Mouse (Mus musculus) hindbrain, embryonic 15.5 days (tissue): ENCODE results near the gene D1Pas1. TPM values are rescaled to one million over a fixed set of nuclear protein-coding genes. Genes with fewer than 3 reads are reported as not detected.
A peak's percentile ranks its signal among the peaks of the same experiment; 100 is the strongest.

Source experiments
- ATAC-seq: fragments of 200-750 bp; cut with Nextera tagmentation; 2 replicates; pipeline ENCODE4 v1.8.0; 2017; ENCODE audit warnings: low read depth, moderate number of reproducible peaks, moderate TSS enrichment; ENCODE audit not compliant: low FRiP score
- H3K27ac ChIP-seq: fragments of 300-500 bp; sonication (generic); replicated peaks from 2 replicates; pipeline ENCODE4 v1.5.1; 2015; ENCODE audit warnings: mild to moderate bottlenecking, inconsistent platforms
- H3K27me3 ChIP-seq: fragments of 300-500 bp; sonication (generic); 2 replicates; pipeline ENCODE4 v1.6.1; 2015; ENCODE audit warnings: control low read depth, inconsistent platforms
- H3K36me3 ChIP-seq: fragments of 300-500 bp; sonication (generic); 2 replicates; pipeline ENCODE4 v1.6.1; 2015; ENCODE audit warnings: control low read depth, inconsistent platforms
- H3K4me1 ChIP-seq: fragments of 300-500 bp; sonication (generic); replicated peaks from 2 replicates; pipeline ENCODE4 v1.6.1; 2015; ENCODE audit warnings: control low read depth, inconsistent platforms
- H3K4me2 ChIP-seq: fragments of 300-500 bp; sonication (generic); 2 replicates; pipeline ENCODE4 v1.6.1; 2015; ENCODE audit warnings: moderate library complexity, mild to moderate bottlenecking, inconsistent platforms
- H3K4me3 ChIP-seq: fragments of 300-500 bp; sonication (generic); 2 replicates; pipeline ENCODE4 v1.5.1; 2015; ENCODE audit warnings: mild to moderate bottlenecking, inconsistent platforms
- H3K9ac ChIP-seq: fragments of 300-500 bp; sonication (generic); 2 replicates; pipeline ENCODE4 v1.6.1; 2015; ENCODE audit warnings: inconsistent platforms
- H3K9me3 ChIP-seq: fragments of 300-500 bp; sonication (generic); 2 replicates; pipeline ENCODE4 v1.6.1; 2016; ENCODE audit warnings: control low read depth, inconsistent platforms
- WGBS: fragments of 180-500 bp; shearing (Covaris S2); methylation state at CpG from one replicate; pipeline ENCODE4 v1.1.7; 2015; 5-methylcytosine and 5-hydroxymethylcytosine counted together
- polyA plus RNA-seq: library from polyadenylated mRNA; unstranded; fragments of >200 nt; fragmentation: Nextera tagmentation; extraction: Ambion mirVana; gene quantifications from 2 replicates; pipeline ENCODE4 v1.2.1, GENCODE M21; 2015

Gene D1Pas1
- polyA plus RNA-seq, 1 experiment from 2014 or later, result 0.05 TPM

DNA sequence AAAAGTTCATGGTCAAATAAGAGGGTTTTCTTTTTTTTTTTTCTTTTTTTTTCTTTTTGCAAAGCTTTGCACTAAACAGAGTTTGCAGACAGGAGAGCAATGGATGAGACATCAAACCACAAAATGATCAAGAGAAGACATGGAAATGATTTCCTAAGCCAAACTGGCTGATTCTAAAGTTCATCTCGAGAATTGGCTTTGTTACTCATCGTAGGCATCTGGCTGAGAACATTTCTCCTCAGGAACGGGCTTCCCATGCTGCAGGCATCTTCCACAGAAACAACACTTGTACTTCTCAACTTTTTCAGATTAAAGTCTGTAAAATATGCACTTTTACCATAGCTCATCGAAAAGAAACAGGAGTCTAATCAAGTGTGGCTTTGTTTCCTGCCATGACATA is 21.6 kb downstream of the D1Pas1 start:
- Histone ChIP-seq H3K4me1 (peaks cover 7% of the 10 kb centered on the region; the same call in 1 of the 2 replicates), H3K4me3 (no peak overlapping the region), H3K36me3 (no peaks in the 10 kb centered on the region), H3K4me2 (no peak overlapping the region), H3K9me3 (no peaks in the 10 kb centered on the region; the same call in 1 of the 2 replicates), H3K9ac (no peak overlapping the region), H3K27ac (no peak overlapping the region), H3K27me3 (no peaks in the 10 kb centered on the region; the same call in 1 of the 2 replicates)
- 80% methylated on average over 4 of the region's 4 CpGs for WGBS
- no peak for ATAC-seq

DNA sequence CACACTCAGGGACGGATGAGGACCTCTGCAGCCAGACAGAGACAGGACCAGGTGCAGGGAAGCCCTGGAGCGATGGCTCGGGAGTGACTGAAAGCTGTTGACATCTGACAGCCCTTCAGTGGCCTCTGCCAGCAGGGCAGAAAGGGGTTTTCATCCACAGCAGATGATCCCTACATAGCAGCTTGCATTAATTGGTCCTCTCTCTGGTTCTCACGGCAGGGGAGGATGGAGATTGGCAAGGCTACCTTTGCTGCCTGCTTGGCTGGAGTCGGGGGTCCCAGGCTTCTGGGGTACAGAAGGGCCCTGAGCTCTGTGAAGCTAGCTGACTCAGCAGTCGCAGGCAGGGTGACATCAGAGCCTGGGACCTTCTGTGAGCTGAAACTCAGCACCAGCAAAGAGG is 24.3 kb downstream of the D1Pas1 start:
- 48% methylated on average over 6 of the region's 6 CpGs for WGBS
- no peaks in the 10 kb centered on the region; the same call in 1 of the 2 replicates for H3K27me3 ChIP-seq
- ATAC-seq, result no peak
- H3K36me3 ChIP-seq, result no peaks in the 10 kb centered on the region
- no peak overlapping the region for H3K27ac ChIP-seq
- no peak overlapping the region for H3K4me3 ChIP-seq
- H3K9ac ChIP-seq, result no peak overlapping the region
- peaks cover 7% of the 10 kb centered on the region; the same call in 1 of the 2 replicates for H3K4me1 ChIP-seq
- no peak overlapping the region for H3K4me2 ChIP-seq
- H3K9me3 ChIP-seq, result no peaks in the 10 kb centered on the region; the same call in 1 of the 2 replicates

DNA sequence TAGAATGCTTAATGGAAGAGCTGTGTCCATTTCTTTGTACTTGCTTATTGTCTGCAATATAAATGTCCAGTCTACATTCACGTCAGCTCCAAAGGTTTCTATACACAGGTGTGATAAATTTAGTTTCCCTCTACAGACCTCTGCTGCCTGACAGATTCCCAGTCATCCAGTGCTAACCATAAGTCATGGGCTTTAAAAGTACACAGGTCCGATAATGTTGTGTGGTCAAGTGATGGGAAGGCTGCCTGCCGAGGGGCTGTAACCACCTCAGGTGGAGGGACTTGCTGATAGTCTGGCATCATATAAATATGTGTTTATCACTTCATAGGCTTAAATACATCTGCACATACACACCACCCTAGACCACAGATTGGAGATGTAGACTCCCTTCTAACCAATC is 24.9 kb downstream of the D1Pas1 start:
- no peak overlapping the region for H3K27ac ChIP-seq
- no peak overlapping the region for H3K4me3 ChIP-seq
- no peak overlapping the region for H3K9ac ChIP-seq
- H3K27me3 ChIP-seq, result no peaks in the 10 kb centered on the region; the same call in 1 of the 2 replicates
- peaks cover 7% of the 10 kb centered on the region; the same call in 1 of the 2 replicates for H3K4me1 ChIP-seq
- no peak overlapping the region for H3K4me2 ChIP-seq
- no peaks in the 10 kb centered on the region; the same call in 1 of the 2 replicates for H3K9me3 ChIP-seq
- ATAC-seq, result no peak
- no peaks in the 10 kb centered on the region for H3K36me3 ChIP-seq
- 90% methylated on average over 3 of the region's 3 CpGs for WGBS

DNA sequence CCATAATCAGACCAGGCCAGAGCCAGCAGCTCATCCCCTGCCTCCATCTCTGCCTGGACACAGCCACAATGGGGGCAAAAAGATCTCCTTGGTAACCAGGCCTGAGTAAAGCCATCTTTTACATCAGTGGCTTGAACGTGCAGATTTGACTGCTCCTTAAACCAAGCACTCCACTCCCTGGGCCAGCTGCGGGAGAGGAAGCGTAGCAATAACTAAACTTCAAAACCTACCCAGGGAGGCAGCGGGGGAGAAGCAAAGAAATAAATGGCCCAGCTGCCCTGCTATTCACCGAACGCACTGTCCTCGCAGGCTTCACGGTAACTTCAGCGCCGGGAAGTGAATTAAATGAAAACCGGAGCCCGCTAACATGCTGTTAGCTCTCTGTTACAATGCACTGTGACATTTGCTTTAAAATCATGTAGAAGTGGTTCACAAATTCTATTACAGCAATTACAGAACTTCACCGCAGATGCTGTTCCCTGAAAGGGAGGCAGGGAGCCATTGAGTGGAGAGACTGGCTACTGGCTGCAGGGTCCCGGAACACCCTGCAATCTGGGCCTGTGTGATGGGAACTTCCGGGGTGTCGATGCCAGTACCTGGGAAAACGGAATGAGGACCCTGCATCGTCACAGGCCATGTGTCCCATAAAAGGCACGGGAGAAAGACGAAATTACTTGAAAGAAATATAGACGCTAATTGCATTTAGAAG is 30.5 kb downstream of the D1Pas1 start:
- no peak overlapping the region for H3K27ac ChIP-seq
- peak overlapping the region; percentile 31; the same call in 1 of the 2 replicates for H3K4me2 ChIP-seq
- 0 out of 2 replicates have a peak, but pooled peaks cover 8% of the 10 kb centered on the region for H3K4me1 ChIP-seq
- 42% methylated on average over 21 of the region's 21 CpGs for WGBS
- H3K36me3 ChIP-seq, result no peaks in the 10 kb centered on the region
- no peak for ATAC-seq
- H3K4me3 ChIP-seq, result no peak overlapping the region
- no peaks in the 10 kb centered on the region for H3K27me3 ChIP-seq
- H3K9ac ChIP-seq, result no peak overlapping the region
- no peaks in the 10 kb centered on the region; the same call in 1 of the 2 replicates for H3K9me3 ChIP-seq

DNA sequence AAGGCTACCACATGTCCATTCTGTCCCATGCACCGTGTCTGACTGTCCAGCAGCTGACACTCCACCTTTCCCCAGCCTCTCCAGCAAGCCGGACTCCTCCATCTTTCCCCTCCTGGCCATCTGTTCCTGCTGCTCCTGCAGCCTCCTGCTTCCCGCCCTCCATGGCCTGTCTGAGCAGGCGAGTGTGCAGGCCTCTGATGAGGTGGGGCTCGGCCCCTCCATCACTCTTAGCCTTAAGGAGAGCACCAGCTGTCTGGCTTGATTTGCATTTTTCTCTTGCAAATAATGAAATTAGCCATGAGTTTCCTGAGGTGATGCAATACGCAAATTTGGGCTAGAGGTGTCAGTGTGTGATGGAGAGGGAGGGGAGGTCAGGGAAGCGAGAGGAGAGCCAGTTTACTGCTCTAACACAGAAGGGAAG is 36.2 kb downstream of the D1Pas1 start:
- no peaks in the 10 kb centered on the region for H3K36me3 ChIP-seq
- ATAC-seq, result peak; percentile 63
- no peak overlapping the region for H3K27ac ChIP-seq

DNA sequence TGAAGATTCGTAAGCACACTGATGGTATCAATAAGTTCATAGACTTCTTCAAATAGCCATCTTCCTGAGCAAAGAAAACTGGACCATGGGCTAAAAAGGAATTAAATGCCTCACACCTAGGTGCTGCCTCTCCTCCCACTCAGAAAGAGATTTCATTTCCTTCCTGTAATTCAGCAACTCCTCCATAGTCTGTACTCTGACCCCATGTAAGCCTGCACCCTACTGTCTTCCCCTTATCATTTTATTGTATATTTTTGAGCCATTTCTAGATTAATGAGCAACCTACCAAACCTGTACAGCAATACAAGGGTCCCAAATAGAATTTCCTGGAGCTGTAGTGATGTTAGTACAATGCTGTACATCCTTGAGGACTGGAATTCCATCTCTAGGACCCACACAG is 37.1 kb downstream of the D1Pas1 start:
- Histone ChIP-seq H3K4me1 (no peaks in the 10 kb centered on the region), H3K27ac (no peak overlapping the region), H3K27me3 (no peaks in the 10 kb centered on the region), H3K9ac (no peak overlapping the region), H3K36me3 (no peaks in the 10 kb centered on the region), H3K4me2 (no peak overlapping the region), H3K4me3 (no peak overlapping the region), H3K9me3 (no peaks in the 10 kb centered on the region)
- WGBS, result 98% methylated on average over 1 of the region's 1 CpGs
- ATAC-seq, result no peak

More for the DNA sequence above, 36.2 kb downstream of the D1Pas1 start:
- Histone ChIP-seq H3K27me3 (no peaks in the 10 kb centered on the region), H3K4me1 (no peaks in the 10 kb centered on the region), H3K9ac (no peak overlapping the region), H3K9me3 (no peaks in the 10 kb centered on the region), H3K4me2 (no peak overlapping the region), H3K4me3 (no peak overlapping the region)
- WGBS, result 33% methylated on average over 7 of the region's 7 CpGs

DNA sequence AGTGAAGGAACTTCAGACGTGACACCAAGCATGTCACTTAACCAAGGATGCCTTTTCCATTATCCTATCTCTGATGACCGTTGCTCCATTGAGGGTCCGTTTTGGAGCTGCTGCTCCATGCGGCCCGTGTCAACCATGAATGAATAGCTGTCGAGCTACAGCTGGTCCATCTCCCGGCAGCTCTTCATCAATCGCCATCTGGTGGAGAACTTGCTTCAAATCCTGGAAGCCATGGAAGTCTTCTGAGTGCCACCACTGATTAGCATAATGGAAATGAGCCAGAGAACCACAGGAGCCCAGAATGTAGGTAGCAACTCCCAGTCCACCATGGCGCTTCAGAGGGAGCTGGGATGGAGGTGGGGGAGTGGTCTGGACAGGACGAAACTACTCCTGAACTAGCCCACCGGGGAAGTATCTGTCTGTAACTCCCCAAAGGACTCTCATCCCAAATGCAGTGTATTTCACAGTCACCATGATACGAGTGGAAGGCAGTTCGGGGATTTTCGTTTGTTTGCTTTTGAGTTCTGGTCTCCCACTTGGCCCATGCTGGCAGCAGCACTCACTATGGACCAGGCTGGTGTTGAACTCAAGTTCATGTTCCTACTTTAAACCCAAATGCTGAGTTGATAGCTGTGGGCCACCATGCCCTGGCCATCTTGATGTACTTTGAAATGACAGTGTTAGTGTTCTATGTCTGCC is 39.2 kb downstream of the D1Pas1 start:
- Histone ChIP-seq H3K4me1 (no peaks in the 10 kb centered on the region), H3K9ac (no peak overlapping the region), H3K36me3 (no peaks in the 10 kb centered on the region), H3K27ac (no peak overlapping the region), H3K9me3 (no peaks in the 10 kb centered on the region), H3K4me3 (no peak overlapping the region), H3K27me3 (no peaks in the 10 kb centered on the region), H3K4me2 (no peak overlapping the region)
- 83% methylated on average over 14 of the region's 14 CpGs for WGBS
- ATAC-seq, result no peak

DNA sequence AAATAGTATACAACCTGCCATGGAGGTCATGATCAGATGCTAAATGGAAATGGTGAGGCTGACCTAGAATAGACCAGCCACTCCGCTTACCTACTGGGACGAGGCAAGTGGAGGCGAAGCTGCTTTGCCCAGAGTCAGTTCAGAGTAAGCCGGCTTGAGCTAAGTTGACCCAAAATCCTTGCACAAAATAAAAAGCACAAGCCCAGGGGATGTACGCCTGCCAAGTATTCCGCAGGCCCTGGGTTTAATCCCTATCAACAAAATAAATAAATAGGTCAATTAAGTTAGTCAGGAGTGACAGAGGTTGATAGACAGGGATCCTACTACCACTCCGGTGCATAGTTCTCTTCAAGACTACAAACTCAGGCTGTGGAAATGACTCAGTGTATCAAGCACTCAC is 41.0 kb downstream of the D1Pas1 start:
- no peaks in the 10 kb centered on the region for H3K27me3 ChIP-seq
- no peaks in the 10 kb centered on the region for H3K36me3 ChIP-seq
- H3K9ac ChIP-seq, result no peak overlapping the region
- H3K4me2 ChIP-seq, result no peak overlapping the region
- 92% methylated on average over 7 of the region's 7 CpGs for WGBS
- H3K9me3 ChIP-seq, result no peaks in the 10 kb centered on the region
- H3K4me3 ChIP-seq, result no peak overlapping the region
- no peak for ATAC-seq
- H3K4me1 ChIP-seq, result no peaks in the 10 kb centered on the region
- no peak overlapping the region for H3K27ac ChIP-seq

DNA sequence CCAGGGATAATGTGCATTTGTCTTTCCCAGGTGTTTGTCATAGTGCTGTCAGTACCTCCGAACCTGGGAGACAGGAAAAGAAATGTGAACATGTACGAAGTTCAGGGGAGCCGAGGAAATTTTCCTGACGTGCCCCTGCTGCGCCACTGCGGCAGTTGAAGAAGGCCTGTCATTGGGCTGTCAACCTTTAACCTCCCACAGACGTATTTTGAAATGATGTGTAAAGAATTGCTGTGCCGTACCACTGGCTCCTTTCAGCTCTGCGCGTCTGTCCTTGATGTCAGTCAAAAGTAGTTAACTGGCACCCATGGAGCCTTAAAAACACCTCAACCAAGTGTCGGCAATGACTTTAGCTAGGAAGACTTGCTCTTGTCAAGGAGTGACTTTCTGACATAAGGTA is 42.9 kb downstream of the D1Pas1 start:
- H3K27ac ChIP-seq, result no peak overlapping the region
- no peaks in the 10 kb centered on the region for H3K4me1 ChIP-seq
- 65% methylated on average over 11 of the region's 11 CpGs for WGBS
- H3K36me3 ChIP-seq, result no peaks in the 10 kb centered on the region
- H3K9ac ChIP-seq, result no peak overlapping the region
- ATAC-seq, result no peak
- H3K4me3 ChIP-seq, result no peak overlapping the region
- H3K27me3 ChIP-seq, result no peaks in the 10 kb centered on the region
- no peak overlapping the region for H3K4me2 ChIP-seq
- no peaks in the 10 kb centered on the region for H3K9me3 ChIP-seq

DNA sequence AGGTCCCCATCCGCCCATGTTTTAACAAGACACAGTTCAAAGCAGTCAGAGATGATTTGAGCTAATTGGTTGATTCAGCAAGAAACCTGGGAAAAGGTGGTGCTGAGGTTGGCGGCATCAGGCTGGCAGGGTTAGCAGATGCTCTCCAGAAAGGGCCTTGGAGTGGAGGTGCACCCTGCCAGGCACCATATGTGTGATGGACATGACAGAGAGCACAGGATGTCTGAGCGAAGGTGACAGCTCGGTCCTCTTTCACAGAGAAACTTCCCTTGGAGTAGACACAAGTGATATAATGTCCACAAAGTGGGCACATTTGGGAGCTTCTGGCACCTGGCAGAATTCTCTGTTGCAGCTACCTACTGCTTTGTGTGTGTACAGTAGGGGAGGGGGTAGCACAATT is 44.4 kb downstream of the D1Pas1 start:
- Histone ChIP-seq H3K9me3 (no peaks in the 10 kb centered on the region), H3K36me3 (no peaks in the 10 kb centered on the region), H3K4me2 (no peak overlapping the region), H3K9ac (no peak overlapping the region), H3K4me3 (no peak overlapping the region), H3K27me3 (no peaks in the 10 kb centered on the region), H3K27ac (no peak overlapping the region), H3K4me1 (no peaks in the 10 kb centered on the region)
- 72% methylated on average over 4 of the region's 4 CpGs for WGBS
- no peak for ATAC-seq

DNA sequence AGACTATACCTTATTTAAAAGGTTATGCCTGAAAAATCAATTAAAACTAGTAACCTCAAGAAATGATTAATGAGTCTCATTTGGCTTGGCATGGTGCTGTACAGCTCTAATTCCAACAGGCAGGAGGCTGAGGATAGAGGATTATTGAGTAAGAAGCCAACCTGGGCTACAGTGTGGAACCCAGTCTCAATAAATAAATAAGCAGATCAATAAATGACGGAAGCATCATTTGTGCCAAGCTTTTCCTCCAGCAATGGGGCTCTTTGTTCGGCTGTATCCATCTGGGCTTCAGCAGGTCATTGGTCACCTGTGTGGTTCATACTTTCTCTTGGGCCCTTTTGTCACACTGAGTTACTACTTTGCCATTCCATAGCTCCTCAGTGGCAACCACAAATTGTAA is 46.9 kb downstream of the D1Pas1 start:
- no peak for ATAC-seq
- WGBS, result 92% methylated on average over 2 of the region's 2 CpGs

DNA sequence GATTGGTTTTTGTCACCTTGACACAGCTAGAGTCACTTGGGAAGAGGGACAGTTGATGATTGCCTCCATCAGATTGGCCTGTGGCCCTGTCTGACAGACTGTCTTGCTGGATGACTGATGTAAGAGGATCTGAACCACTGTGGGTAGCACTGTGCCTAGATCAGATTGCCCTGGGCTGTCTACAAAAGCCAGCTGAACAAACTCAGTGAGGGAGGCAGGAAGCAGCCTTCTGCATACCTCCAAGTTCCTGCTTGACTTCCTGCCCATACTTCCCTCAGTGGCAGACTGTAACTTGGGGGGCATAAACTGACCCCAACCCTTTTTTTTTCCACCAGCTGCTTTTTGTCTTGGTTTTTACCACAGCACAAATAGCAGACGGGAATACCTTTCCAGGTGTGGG is 48.5 kb downstream of the D1Pas1 start:
- H3K4me2 ChIP-seq, result no peak overlapping the region
- WGBS, result 79% methylated on average over 1 of the region's 1 CpGs
- no peak for ATAC-seq
- H3K4me1 ChIP-seq, result no peaks in the 10 kb centered on the region
- no peaks in the 10 kb centered on the region for H3K9me3 ChIP-seq
- no peak overlapping the region for H3K9ac ChIP-seq
- H3K27me3 ChIP-seq, result no peaks in the 10 kb centered on the region
- H3K27ac ChIP-seq, result no peak overlapping the region
- no peaks in the 10 kb centered on the region for H3K36me3 ChIP-seq
- no peak overlapping the region for H3K4me3 ChIP-seq

More for the DNA sequence above, 46.9 kb downstream of the D1Pas1 start:
- Histone ChIP-seq H3K4me3 (no peak overlapping the region), H3K27ac (no peak overlapping the region), H3K27me3 (no peaks in the 10 kb centered on the region), H3K4me2 (no peak overlapping the region), H3K9ac (no peak overlapping the region), H3K36me3 (no peaks in the 10 kb centered on the region), H3K9me3 (no peaks in the 10 kb centered on the region), H3K4me1 (no peaks in the 10 kb centered on the region)
